Comparison of ENCODE assay signal across 26 mouse cellular contexts in the genomic region with DNA sequence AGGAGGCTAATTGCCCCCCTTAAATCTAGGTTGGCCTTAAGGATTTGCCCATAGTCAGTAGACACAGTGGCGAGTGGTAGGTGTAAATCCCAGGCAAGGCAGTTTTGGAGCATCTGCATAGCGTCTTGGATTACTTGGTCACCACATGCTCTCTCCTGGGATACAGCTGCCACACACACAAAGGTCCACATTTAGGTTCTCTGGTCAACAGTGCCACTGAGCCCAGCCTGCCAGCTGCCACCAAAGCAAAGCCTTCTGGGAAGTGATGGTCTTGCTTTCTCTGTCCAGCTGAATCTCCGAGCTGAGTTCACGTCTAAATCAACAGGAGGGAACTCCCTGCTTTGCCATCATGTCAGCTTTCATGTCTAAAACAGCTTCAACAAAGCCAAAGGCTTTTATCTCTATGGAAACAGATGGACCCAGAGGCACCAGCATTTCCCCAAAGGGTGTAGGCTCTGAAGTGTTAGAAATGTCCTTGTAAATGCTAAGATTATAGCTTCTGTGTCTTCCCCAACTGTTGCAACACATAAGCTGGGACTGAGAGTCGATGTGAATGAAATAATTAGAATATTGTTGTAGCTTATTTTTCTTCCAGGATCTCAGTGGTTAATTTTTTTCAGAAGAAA. TPM values are rescaled to one million over a fixed set of nuclear protein-coding genes. Genes with fewer than 3 reads are reported as not detected.
A peak's percentile ranks its signal among the peaks of the same experiment; 100 is the strongest.
DNase-seq lines count a peak whose midpoint lies in the region; ATAC-seq lines count a peak whose summit lies in the region.
"Had no signal": no experiment of that assay in that cellular context is flagged by ENCODE, and none has a peak within 500 bp of the region (broad histone marks: within the 10 kb centered on the region; RNA-seq: fewer than 3 reads in every experiment).

No protein-coding gene starts in this region.

- H3K4me3 ChIP-seq in midbrain, embryonic 14.5 days (replicated peaks; ENCODE audit: low read depth, low read length) = no peak overlapping the region
- H3K4me3 ChIP-seq in midbrain, embryonic 13.5 days (replicated peaks) = no peak overlapping the region
- H3K4me3 ChIP-seq: erythroblast, embryonic 14.5 days; forebrain, embryonic 10.5 days; gastrocnemius, adult 2 months; heart, embryonic 10.5 days; hindbrain, embryonic 15.5 days had no signal

- H3K27me3 ChIP-seq in midbrain, embryonic 14.5 days (ENCODE audit: control insufficient read depth, insufficient read depth, low read length) = 0 out of 2 replicates have a peak, but pooled peaks cover 3% of the 10 kb centered on the region
- peaks cover 5% of the 10 kb centered on the region; the same call in 1 of the 2 replicates for H3K27me3 ChIP-seq in midbrain, embryonic 13.5 days
- H3K27me3 ChIP-seq: hindbrain, embryonic 15.5 days; Patski had no signal

- peak; percentile 73 for ATAC-seq in frontal cortex, adult (ENCODE audit: low TSS enrichment)
- ATAC-seq in midbrain, embryonic 14.5 days (ENCODE audit: low FRiP score, low TSS enrichment) = no peak
- no peak for ATAC-seq in midbrain, embryonic 13.5 days
- ATAC-seq: activated CD4-positive, CD25-positive, alpha-beta regulatory T cell, adult 4 months; forebrain, embryonic 14.5 days; intestine, embryonic 16.5 days; Patski had no signal

- WGBS in midbrain, embryonic 14.5 days = 36% methylated on average over 5 of the region's 5 CpGs
- WGBS in midbrain, embryonic 13.5 days = 49% methylated on average over 5 of the region's 5 CpGs

- no peak overlapping the region for H3K27ac ChIP-seq in midbrain, embryonic 14.5 days (replicated peaks; ENCODE audit: low read depth, low read length)
- H3K27ac ChIP-seq in midbrain, embryonic 13.5 days = no peak overlapping the region
- H3K27ac ChIP-seq: forebrain, embryonic 10.5 days; gastrocnemius, adult 2 months; heart, embryonic 10.5 days; hindbrain, embryonic 15.5 days had no signal

- DNase-seq in frontal cortex, adult 2 months (ENCODE audit: extremely low spot score in 1 of 2, low spot score in 1 of 2) = no peak
- peak; percentile 8 for DNase-seq in midbrain, embryonic 14.5 days
- DNase-seq in retina, embryonic 14.5 days (ENCODE audit: low spot score) = peak; percentile 24
- no peak for DNase-seq in adrenal gland, postnatal 25 days
- DNase-seq: adrenal gland, postnatal 14 days; cerebellum, adult 11 months; cerebellum, adult 8-10 months; cerebellum, postnatal 14 days; gastrocnemius, adult 2 months; gastrocnemius, postnatal 36 days; heart, adult 18-20 months; heart, postnatal 10 days had no signal

- no peaks in the 10 kb centered on the region for H3K36me3 ChIP-seq in midbrain, embryonic 14.5 days (ENCODE audit: control insufficient read depth, insufficient read depth, low read length)
- no peaks in the 10 kb centered on the region for H3K36me3 ChIP-seq in midbrain, embryonic 13.5 days
- H3K36me3 ChIP-seq: forebrain, embryonic 10.5 days; heart, embryonic 10.5 days; hindbrain, embryonic 15.5 days had no signal

- no peak overlapping the region for H3K4me2 ChIP-seq in midbrain, embryonic 14.5 days (ENCODE audit: low read length)
- no peak overlapping the region for H3K4me2 ChIP-seq in midbrain, embryonic 13.5 days (replicated peaks)
- H3K4me2 ChIP-seq: hindbrain, embryonic 15.5 days had no signal

- H3K4me1 ChIP-seq in midbrain, embryonic 14.5 days (ENCODE audit: control insufficient read depth, insufficient read depth, low read length) = no peaks in the 10 kb centered on the region
- H3K4me1 ChIP-seq in midbrain, embryonic 13.5 days (replicated peaks) = peaks cover 5% of the 10 kb centered on the region; the same call in 1 of the 2 replicates
- H3K4me1 ChIP-seq: forebrain, embryonic 10.5 days; heart, embryonic 10.5 days; hindbrain, embryonic 15.5 days had no signal

- no peaks in the 10 kb centered on the region for H3K9me3 ChIP-seq in midbrain, embryonic 14.5 days (ENCODE audit: control insufficient read depth, low read length)
- H3K9me3 ChIP-seq in midbrain, embryonic 13.5 days = no peaks in the 10 kb centered on the region
- H3K9me3 ChIP-seq: heart, embryonic 10.5 days; hindbrain, embryonic 15.5 days had no signal

- no peak overlapping the region for H3K9ac ChIP-seq in midbrain, embryonic 14.5 days (replicated peaks; ENCODE audit: low read length)
- H3K9ac ChIP-seq in midbrain, embryonic 13.5 days (replicated peaks) = no peak overlapping the region
- H3K9ac ChIP-seq: hindbrain, embryonic 15.5 days had no signal

RNA-seq across cellular contexts. Expression of a gene that starts 6.8 kb away (rescaled TPM):
- polyA plus RNA-seq in frontal cortex, adult 2 months (2012; rRNA removed) = 0.48 and 0.59 TPM in 2 replicates
- not detected in 2 replicates for polyA plus RNA-seq in midbrain, embryonic 14.5 days (2014; fragmentation: Nextera tagmentation; extraction: Ambion mirVana)
- 0.12 TPM in 1 of 2 replicates, not detected in the other for polyA plus RNA-seq in midbrain, embryonic 13.5 days (2015; fragmentation: Nextera tagmentation; extraction: Ambion mirVana)
- total RNA-seq in adrenal gland, postnatal 25 days (2021) = not detected in 2 replicates
- total RNA-seq: adrenal gland, adult 18-20 months; adrenal gland, postnatal 14 days; CH12.LX; gastrocnemius, adult 2 months; gastrocnemius, postnatal 36 days; heart, adult 18-20 months; hematopoietic stem cell, adult 5-6 weeks had no signal
- polyA plus RNA-seq: activated CD4-positive, CD25-positive, alpha-beta regulatory T cell, adult 4 months; forebrain, embryonic 10.5 days; forebrain, embryonic 14.5 days; heart, embryonic 10.5 days; heart, embryonic 14.5 days; hindbrain, embryonic 15.5 days; Patski had no signal

RNA-seq across cellular contexts. Expression of a gene that starts 59.4 kb away (rescaled TPM):
- polyA plus RNA-seq in frontal cortex, adult 2 months (2012; rRNA removed) = 0.06 and 0.08 TPM in 2 replicates
- polyA plus RNA-seq in midbrain, embryonic 14.5 days (2014; fragmentation: Nextera tagmentation; extraction: Ambion mirVana) = 0.66 TPM in 1 of 2 replicates, not detected in the other
- 0.53 and 0.98 TPM in 2 replicates for polyA plus RNA-seq in midbrain, embryonic 13.5 days (2015; fragmentation: Nextera tagmentation; extraction: Ambion mirVana)
- total RNA-seq in adrenal gland, postnatal 25 days (2021) = 0.33 and 0.71 TPM in 2 replicates
- polyA plus RNA-seq: erythroblast, embryonic 14.5 days had no signal

Comparison
In these comparisons a context has a peak if more than half of its experiments do, and no peak if none do; other contexts are left out.
1. DNase-seq: peak in midbrain, embryonic 14.5 days (single experiment) and retina, embryonic 14.5 days (single experiment); none in frontal cortex, adult 2 months (0 of 2) and adrenal gland, postnatal 25 days (single experiment).